Mouse (Mus musculus) lung, postnatal 10 days (tissue): ENCODE results near the gene Gm11060.
A peak's percentile ranks its signal among the peaks of the same experiment; 100 is the strongest.

Experiments used
- DNase-seq: peaks from one replicate; pipeline ENCODE4 v3.0.0; 2021

Gene Gm11060

GRCm38 (mm10) chr2:105091718-105092117 lies at the start of gene Gm11060:
Gm11060 (plus strand) TSS chr2:105092018.
- no peak for DNase-seq

GRCm38 (mm10) chr2:105043152-105043551 lies 48.7 kb upstream of the Gm11060 start:
- no peak for DNase-seq

- DNase-seq: no peak
These were observed 43.5 kb upstream of the Gm11060 start for GRCm38 (mm10) chr2:105048301-105048700.

- no peak for DNase-seq
These were observed 36.3 kb upstream of the Gm11060 start for GRCm38 (mm10) chr2:105055529-105055928.

GRCm38 (mm10) chr2:105058577-105059116 lies 33.2 kb upstream of the Gm11060 start:
- peak; percentile 8 for DNase-seq

GRCm38 (mm10) chr2:105062741-105063372 lies 29.0 kb upstream of the Gm11060 start:
- DNase-seq: no peak

- no peak for DNase-seq
These were observed 19.3 kb upstream of the Gm11060 start for GRCm38 (mm10) chr2:105072496-105072895.

- DNase-seq: no peak
These were observed 17.6 kb upstream of the Gm11060 start for GRCm38 (mm10) chr2:105074196-105074595.

- DNase-seq: no peak
These were observed 16.0 kb upstream of the Gm11060 start for GRCm38 (mm10) chr2:105075809-105076208.

GRCm38 (mm10) chr2:105077151-105077550 lies 14.7 kb upstream of the Gm11060 start:
- DNase-seq: no peak

- DNase-seq: no peak
These were observed 9.5 kb upstream of the Gm11060 start for GRCm38 (mm10) chr2:105082256-105082790.

- DNase-seq: no peak
These were observed 7.8 kb upstream of the Gm11060 start for GRCm38 (mm10) chr2:105084035-105084434.

GRCm38 (mm10) chr2:105086081-105086480 lies 5.7 kb upstream of the Gm11060 start:
- DNase-seq: no peak

- DNase-seq: no peak
These were observed 3.8 kb upstream of the Gm11060 start for GRCm38 (mm10) chr2:105088005-105088404.

GRCm38 (mm10) chr2:105089083-105089482 lies 2.7 kb upstream of the Gm11060 start:
- DNase-seq: no peak

- DNase-seq: no peak
These were observed 2.0 kb upstream of the Gm11060 start for GRCm38 (mm10) chr2:105089581-105090508.

GRCm38 (mm10) chr2:105090991-105091390 lies 827 bp upstream of the Gm11060 start:
- DNase-seq: no peak

GRCm38 (mm10) chr2:105097294-105097953 lies 5.6 kb downstream of the Gm11060 start:
- no peak for DNase-seq

GRCm38 (mm10) chr2:105099410-105099809 lies 7.6 kb downstream of the Gm11060 start:
- DNase-seq: no peak

GRCm38 (mm10) chr2:105100541-105100940 lies 8.7 kb downstream of the Gm11060 start:
- no peak for DNase-seq

- DNase-seq: peak; percentile 80
These were observed 16.9 kb downstream of the Gm11060 start for GRCm38 (mm10) chr2:105108703-105109158.

- no peak for DNase-seq
These were observed 22.3 kb downstream of the Gm11060 start for GRCm38 (mm10) chr2:105114074-105114473.

GRCm38 (mm10) chr2:105117669-105118068 lies 25.9 kb downstream of the Gm11060 start:
- no peak for DNase-seq
